In the genomic region with DNA sequence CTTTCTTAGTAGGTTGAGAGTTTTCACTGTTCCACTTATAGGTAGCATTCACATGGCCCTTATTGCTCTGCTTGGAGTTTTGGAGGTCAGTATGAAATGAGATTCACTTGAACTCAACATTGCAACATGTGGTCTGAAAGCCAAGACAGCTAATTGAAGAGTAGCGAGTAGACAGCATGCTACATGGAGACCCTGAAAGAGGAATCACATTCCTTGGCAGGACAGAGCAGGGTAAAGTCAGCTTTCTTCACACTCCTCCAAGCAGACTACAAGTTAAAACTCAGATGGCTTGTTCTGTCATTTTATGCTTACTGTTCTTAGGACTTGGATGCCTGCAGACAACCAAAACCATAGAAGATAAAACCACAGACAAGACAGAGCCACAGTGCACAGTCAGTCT, we compare ENCODE assay signal across 28 mouse cellular contexts.
"Had no signal": no experiment of that assay in that cellular context is flagged by ENCODE, and none has a peak within 500 bp of the region (broad histone marks: within the 10 kb centered on the region; RNA-seq: fewer than 3 reads in every experiment).

No protein-coding gene starts in this region.

- H3K9ac ChIP-seq: embryonic facial prominence, embryonic 12.5 days; embryonic facial prominence, embryonic 13.5 days; embryonic facial prominence, embryonic 15.5 days; forebrain, embryonic 12.5 days; forebrain, embryonic 13.5 days; forebrain, embryonic 15.5 days; forebrain, postnatal 0 days had no signal

- H3K4me2 ChIP-seq: embryonic facial prominence, embryonic 12.5 days; embryonic facial prominence, embryonic 13.5 days; embryonic facial prominence, embryonic 15.5 days; forebrain, embryonic 12.5 days; forebrain, embryonic 13.5 days; forebrain, embryonic 15.5 days had no signal

- H3K4me3 ChIP-seq: embryonic facial prominence, embryonic 10.5 days; embryonic facial prominence, embryonic 12.5 days; embryonic facial prominence, embryonic 13.5 days; embryonic facial prominence, embryonic 15.5 days; erythroblast, embryonic 14.5 days; forebrain, embryonic 10.5 days; forebrain, embryonic 12.5 days; forebrain, embryonic 13.5 days; forebrain, embryonic 15.5 days; gastrocnemius, adult 2 months had no signal

- H3K9me3 ChIP-seq: embryonic facial prominence, embryonic 10.5 days; embryonic facial prominence, embryonic 12.5 days; embryonic facial prominence, embryonic 13.5 days; embryonic facial prominence, embryonic 15.5 days; forebrain, embryonic 10.5 days; forebrain, embryonic 12.5 days; forebrain, embryonic 13.5 days; forebrain, embryonic 15.5 days had no signal

- DNase-seq: cerebellum, adult 18-20 months; cerebellum, adult 2 months; cerebellum, adult 8-10 months; cerebellum, adult 9-10 months; cerebellum, adult 9-11 months; cerebellum, postnatal 10 days; cerebellum, postnatal 14 days; cerebellum, postnatal 25 days; cerebellum, postnatal 36 days; embryo, embryonic 11 days; forebrain, postnatal 0 days; gastrocnemius, adult 2 months; gastrocnemius, postnatal 10 days; gastrocnemius, postnatal 14 days; gastrocnemius, postnatal 25 days; gastrocnemius, postnatal 36 days; heart, adult 18-20 months had no signal

- H3K36me3 ChIP-seq: embryonic facial prominence, embryonic 10.5 days; embryonic facial prominence, embryonic 12.5 days; embryonic facial prominence, embryonic 13.5 days; embryonic facial prominence, embryonic 15.5 days; forebrain, embryonic 10.5 days; forebrain, embryonic 12.5 days; forebrain, embryonic 15.5 days had no signal

- H3K27ac ChIP-seq: embryonic facial prominence, embryonic 10.5 days; embryonic facial prominence, embryonic 12.5 days; embryonic facial prominence, embryonic 13.5 days; embryonic facial prominence, embryonic 15.5 days; forebrain, embryonic 10.5 days; forebrain, embryonic 12.5 days; forebrain, embryonic 13.5 days; forebrain, embryonic 15.5 days; gastrocnemius, adult 2 months had no signal

- H3K27me3 ChIP-seq: embryonic facial prominence, embryonic 12.5 days; embryonic facial prominence, embryonic 13.5 days; embryonic facial prominence, embryonic 15.5 days; forebrain, embryonic 12.5 days; forebrain, embryonic 13.5 days; forebrain, embryonic 15.5 days had no signal

- ATAC-seq: forebrain, embryonic 13.5 days; forebrain, embryonic 14.5 days; forebrain, embryonic 15.5 days; forebrain, embryonic 16.5 days; forebrain, postnatal 0 days had no signal
